ENCODE assay signal across 8 mouse cellular contexts in the genomic region with DNA sequence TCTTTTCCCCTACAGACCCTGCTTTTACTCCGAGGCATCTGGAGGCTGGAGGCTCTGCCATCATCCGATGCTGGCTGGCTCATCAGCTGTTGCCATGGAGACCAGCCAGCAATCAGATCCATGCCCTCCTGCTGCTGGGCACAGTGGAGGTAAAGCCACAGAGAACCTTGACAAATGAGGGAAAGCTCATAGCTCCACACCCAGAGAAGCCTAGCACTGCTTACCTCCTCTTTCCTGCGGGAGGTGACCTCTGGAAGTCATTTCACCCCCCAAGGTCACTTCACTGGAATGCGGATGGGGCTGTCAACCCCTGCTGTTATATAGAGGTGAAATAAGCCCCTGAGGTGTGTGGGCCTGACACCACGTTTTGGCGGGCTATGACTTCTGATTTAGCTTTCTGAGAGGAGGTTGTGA. TPM values are rescaled to one million over a fixed set of nuclear protein-coding genes. Genes with fewer than 3 reads are reported as not detected.
DNase-seq lines count a peak whose midpoint lies in the region; ATAC-seq lines count a peak whose summit lies in the region.
"Had no signal": no experiment of that assay in that cellular context is flagged by ENCODE, and none has a peak within 500 bp of the region (broad histone marks: within the 10 kb centered on the region; RNA-seq: fewer than 3 reads in every experiment).

No protein-coding gene starts in this region.

- no peaks in the 10 kb centered on the region for H3K9me3 ChIP-seq in midbrain, embryonic 15.5 days
- H3K9me3 ChIP-seq in liver, embryonic 11.5 days (ENCODE audit: control insufficient read depth, low read length) = no peaks in the 10 kb centered on the region
- H3K9me3 ChIP-seq: liver, embryonic 13.5 days had no signal

- no peaks in the 10 kb centered on the region for H3K27me3 ChIP-seq in midbrain, embryonic 15.5 days (replicated peaks)
- H3K27me3 ChIP-seq in liver, embryonic 11.5 days (replicated peaks; ENCODE audit: control insufficient read depth, insufficient read depth, low read length) = peaks cover 52% of the 10 kb centered on the region

- under 1% methylated on average over 6 of the region's 6 CpGs for WGBS in midbrain, embryonic 15.5 days
- WGBS in liver, embryonic 11.5 days = 11% methylated on average over 6 of the region's 6 CpGs

- H3K27ac ChIP-seq in midbrain, embryonic 15.5 days = peak overlapping the region; percentile 88
- no peak overlapping the region for H3K27ac ChIP-seq in liver, embryonic 11.5 days (ENCODE audit: low read depth, low read length)
- H3K27ac ChIP-seq: liver, embryonic 13.5 days had no signal

- peak overlapping the region; percentile 34 for H3K4me2 ChIP-seq in midbrain, embryonic 15.5 days
- H3K4me2 ChIP-seq in liver, embryonic 11.5 days = no peak overlapping the region

- H3K9ac ChIP-seq in midbrain, embryonic 15.5 days = no peak overlapping the region
- no peak overlapping the region for H3K9ac ChIP-seq in liver, embryonic 11.5 days (ENCODE audit: low read depth, low read length)

- peaks cover 47% of the 10 kb centered on the region for H3K4me1 ChIP-seq in midbrain, embryonic 15.5 days
- peaks cover 2% of the 10 kb centered on the region; the same call in 1 of the 2 replicates for H3K4me1 ChIP-seq in liver, embryonic 11.5 days (replicated peaks; ENCODE audit: control insufficient read depth, insufficient read depth, low read length)

- peak; percentile 79 for ATAC-seq in midbrain, embryonic 15.5 days (replicated peaks)
- no peak for ATAC-seq in liver, embryonic 11.5 days (replicated peaks; ENCODE audit: low FRiP score)

- intact Hi-C loops in gastrocnemius, postnatal 14 days (cut with DNase I; ENCODE audit: low total_unique reads) = no loop called here

- DNase-seq in layer of hippocampus, adult 11-12 months (ENCODE audit: low spot score) = peak; percentile 50
- no peak for DNase-seq in layer of hippocampus, postnatal 14 days (ENCODE audit: low spot score in 2 of 2)
- DNase-seq in cerebellum, adult 9-10 months = peak; percentile 67
- peak; percentile 54 for DNase-seq in forelimb bud, embryonic 11.5 days (ENCODE audit: low read depth, low spot score)
- no peak for DNase-seq in liver, embryonic 11.5 days (ENCODE audit: low spot score)
- no peak for DNase-seq in gastrocnemius, postnatal 14 days
- DNase-seq: liver, embryonic 13.5 days had no signal

- H3K36me3 ChIP-seq in midbrain, embryonic 15.5 days (replicated peaks) = no peaks in the 10 kb centered on the region
- H3K36me3 ChIP-seq in liver, embryonic 11.5 days (ENCODE audit: control insufficient read depth, insufficient read depth, low read length) = no peaks in the 10 kb centered on the region
- H3K36me3 ChIP-seq: liver, embryonic 13.5 days had no signal

- H3K4me3 ChIP-seq in midbrain, embryonic 15.5 days = no peak overlapping the region
- no peak overlapping the region for H3K4me3 ChIP-seq in liver, embryonic 11.5 days (ENCODE audit: low read depth, low read length)

RNA-seq across cellular contexts. Expression of gene Tnrc6c, which starts 55.9 kb away (rescaled TPM):
- total RNA-seq in layer of hippocampus, postnatal 14 days (2021) = 10 to 100 TPM; 61.8 to 67.9 TPM
- 32.5 and 35.4 TPM in 2 replicates for polyA plus RNA-seq in midbrain, embryonic 15.5 days (2015; fragmentation: Nextera tagmentation; extraction: Ambion mirVana)
- 8.0 TPM in 2 replicates for polyA plus RNA-seq in liver, embryonic 11.5 days (2014; fragmentation: Nextera tagmentation; extraction: Ambion mirVana)
- 10 to 100 TPM; 16.5 to 18.1 TPM for total RNA-seq in gastrocnemius, postnatal 14 days (2021)

Comparison
In these comparisons a context has a peak if more than half of its experiments do, and no peak if none do; other contexts are left out.
1. DNase-seq: peak in layer of hippocampus, adult 11-12 months (single experiment), cerebellum, adult 9-10 months (single experiment) and forelimb bud, embryonic 11.5 days (single experiment); none in layer of hippocampus, postnatal 14 days (0 of 2), liver, embryonic 11.5 days (single experiment) and gastrocnemius, postnatal 14 days (single experiment).